Mouse (Mus musculus) c-Kit-negative CD71-positive TER-119-positive erythroid progenitor cells, embryonic 14.5 days (primary cell): ENCODE measurements around the gene Slc31a1.

Experiments used
- DNase-seq: peaks from one replicate; pipeline ENCODE4 v3.0.0-alpha.2; 2013; ENCODE audit warnings: low read depth, low spot score

Slc31a1 gene

DNA sequence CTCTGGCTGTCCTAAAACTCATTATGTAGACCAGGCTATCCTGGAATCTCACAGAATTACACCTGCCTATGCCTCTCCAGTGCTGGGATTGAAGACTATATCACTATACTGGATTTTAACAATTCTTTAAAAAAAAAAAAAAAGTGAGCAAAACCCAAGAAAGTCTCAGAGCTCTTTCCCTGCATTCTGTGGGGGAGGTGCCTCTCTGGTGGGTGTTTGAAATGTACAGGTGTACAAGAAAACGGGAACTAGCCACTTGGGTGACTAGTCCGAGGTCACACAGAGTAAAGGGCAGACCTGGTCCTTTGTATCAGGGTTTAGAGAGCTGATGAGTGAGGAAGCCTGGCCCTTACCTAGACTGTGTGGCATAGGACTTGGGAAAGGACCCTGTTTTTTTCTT, 1.9 kb downstream of the Slc31a1 start:
- DNase-seq = no peak

DNA sequence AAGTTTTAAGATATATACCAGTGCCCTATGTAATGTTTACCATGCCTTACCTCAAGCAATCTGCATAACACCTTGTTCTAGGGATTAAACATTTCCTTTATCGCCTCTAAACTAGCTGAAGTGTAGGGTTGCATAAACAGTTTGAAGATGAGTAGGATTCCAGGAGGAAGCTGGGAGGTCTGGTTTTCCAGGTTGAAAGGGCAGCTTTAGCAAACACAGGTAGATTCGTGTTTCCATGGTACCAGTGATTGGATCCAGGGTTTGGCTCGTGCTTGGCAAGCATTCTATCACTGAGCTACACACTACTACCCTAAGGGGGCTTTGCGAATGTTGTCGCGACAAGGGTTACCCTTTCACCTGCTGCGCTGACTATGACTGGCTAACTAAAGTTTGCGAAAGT, 3.8 kb downstream of the Slc31a1 start:
- no peak for DNase-seq

DNA sequence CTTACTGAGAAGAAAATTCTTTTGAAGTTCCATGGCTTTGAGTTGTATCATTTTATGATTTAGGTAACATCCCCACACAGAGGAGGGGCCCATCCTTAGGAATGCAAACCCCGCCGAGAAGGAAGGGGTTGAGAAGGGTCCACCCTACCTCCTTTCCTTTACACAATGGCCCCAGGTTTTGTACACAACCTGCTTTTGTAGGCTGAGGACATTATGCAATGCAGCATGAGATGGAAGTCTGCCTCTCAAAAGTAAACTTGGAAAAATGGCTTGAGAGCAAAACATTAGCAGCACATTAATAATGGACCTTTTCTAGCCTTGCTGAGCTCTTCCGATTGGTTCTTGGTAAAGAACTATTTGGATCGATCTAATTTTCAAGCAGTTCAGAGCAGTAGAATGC, 5.8 kb downstream of the Slc31a1 start:
- no peak for DNase-seq

DNA sequence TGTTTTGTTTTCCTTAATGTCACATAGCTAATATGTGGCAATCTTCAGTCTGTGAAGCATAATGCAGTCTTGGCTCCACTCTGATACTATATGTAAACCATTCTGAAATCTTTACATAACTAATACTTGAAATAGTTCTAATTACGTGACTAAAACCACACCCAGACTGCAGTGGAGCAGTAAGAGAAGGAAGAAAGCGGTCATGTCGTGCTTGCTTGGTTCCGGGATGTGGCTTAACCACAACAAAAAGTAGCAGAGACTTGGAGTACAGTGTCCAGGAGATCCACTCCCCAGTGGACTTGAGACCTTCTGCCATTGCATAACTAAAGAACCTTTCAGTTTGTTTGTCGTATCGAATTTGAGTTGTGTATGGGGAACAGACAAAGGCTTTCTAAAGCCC, 7.1 kb downstream of the Slc31a1 start:
- DNase-seq = no peak

DNA sequence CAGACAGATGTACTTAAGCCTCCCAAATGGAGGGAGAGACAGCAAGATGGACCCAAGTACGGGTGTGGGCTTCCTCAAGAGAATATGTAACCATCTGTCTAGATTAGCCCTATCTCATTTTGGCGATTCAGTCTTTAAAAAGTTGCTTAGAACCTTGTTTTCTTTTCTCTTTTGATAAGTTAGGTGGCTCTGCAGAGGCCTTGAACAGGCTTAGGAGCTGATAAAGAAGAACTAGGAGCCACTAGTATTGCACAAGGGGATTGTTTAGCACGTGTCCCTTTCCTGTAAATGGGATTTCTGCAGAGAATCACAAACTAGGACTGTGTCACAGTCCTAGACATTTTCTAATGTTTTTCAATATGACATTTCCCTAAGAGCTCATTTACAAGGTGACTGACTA, 8.6 kb downstream of the Slc31a1 start:
- DNase-seq = no peak

DNA sequence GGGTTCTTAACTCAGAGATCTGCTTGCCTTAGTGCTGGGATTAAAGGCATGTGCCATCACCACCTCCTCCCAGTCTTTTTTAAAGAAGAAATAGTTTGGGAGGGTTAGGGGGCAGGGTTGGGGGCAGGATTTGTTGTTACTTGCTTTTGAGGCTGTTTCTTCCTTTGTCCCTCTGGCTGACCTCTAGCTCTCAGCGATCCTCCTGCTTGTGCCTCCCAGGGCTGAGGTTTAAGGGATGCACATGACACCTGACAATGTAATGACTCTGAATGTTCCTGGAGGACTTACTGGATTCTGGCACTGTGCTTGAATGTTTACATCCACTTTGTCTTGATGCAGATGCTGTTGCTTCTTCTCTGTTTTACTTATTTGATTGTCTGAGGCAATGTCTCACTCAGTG, 11.9 kb downstream of the Slc31a1 start:
- no peak for DNase-seq

DNA sequence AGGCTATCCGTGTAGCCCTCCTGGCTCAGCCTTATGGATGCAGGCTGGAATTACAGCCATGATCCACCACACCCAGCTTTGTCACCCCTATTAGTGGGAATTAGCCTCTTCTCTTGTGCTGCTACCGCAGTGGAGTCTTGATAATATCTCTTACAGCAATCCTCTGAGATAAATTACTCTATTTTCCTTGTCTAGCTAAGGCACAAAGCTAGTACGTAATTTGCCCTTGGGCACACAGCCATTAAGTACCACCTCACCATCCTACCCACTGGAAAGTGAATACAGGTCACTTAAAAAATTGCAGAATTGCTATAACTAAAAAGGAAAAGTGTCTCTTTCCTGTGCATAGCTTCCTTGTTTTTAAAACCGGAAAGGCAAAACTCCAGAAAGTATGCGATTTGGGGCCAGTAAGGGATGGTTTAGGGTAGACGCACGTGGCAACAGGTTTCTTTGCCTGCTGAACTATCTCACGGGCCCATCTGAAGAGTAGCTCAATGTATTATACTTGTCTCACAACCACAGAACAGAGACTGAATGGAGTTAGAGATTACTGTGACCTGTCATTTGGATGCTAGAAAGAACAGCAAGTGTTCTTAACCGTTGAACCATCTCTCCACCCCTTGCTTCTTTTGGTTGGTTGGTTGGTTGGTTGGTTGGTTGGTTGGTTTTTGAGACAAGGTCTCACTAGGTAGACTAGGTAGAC, 12.4 kb downstream of the Slc31a1 start:
- no peak for DNase-seq

DNA sequence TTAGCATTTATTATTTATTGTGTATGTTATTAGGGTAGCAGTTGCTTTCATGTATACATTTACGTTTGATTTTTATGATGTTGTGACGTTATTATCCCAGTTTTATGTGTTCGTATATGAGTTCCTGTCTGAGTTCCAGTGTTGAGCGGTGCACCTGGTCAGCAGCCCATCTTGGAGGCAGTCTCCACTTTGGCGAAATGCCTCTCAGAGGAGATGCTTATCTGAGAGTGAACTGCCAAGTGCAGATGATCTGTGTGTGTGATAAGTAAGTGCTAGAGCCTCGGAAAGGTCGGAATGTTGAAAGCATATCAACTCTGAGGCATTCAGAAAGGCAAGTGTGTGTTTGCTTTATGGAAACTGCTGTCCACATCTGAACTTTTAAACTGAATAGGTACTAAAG, 13.1 kb downstream of the Slc31a1 start:
- no peak for DNase-seq

DNA sequence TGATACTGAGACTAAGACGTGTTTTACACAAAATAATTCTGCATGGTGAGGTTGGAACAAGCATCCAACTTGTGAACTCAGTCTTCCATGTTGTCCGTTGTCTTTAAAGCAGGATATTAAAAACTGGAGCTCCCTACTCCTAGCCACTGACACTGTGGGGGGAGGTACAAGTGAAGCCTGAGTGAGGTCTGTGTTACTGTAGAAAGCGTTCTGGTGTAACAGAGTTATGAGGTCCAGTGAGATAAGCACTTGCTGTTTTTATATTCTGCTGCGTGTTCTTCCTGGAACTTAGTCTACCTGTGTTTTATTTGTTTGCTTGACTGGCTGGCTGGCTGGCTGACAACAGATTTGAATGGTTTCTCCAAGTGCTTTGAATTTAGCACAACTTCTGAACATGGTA, 13.8 kb downstream of the Slc31a1 start:
- no peak for DNase-seq

DNA sequence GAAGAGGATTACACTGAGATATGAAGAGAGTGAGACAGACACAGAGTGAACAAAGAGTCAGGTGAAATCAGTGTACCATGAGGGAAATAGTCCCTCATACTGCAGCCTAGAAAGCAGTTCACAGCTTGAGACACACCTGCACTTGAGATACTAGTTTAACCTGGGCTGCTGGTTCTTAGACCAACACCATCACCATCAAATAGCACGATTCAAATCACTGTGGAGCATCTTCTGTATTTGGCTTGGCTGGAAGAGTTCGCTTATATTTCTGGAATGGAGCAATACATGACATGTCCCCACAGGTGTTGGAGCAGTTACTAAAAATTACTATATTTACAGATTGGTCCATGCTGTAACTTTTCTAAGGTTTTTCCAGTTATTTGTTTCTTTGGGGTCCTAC, 15.6 kb downstream of the Slc31a1 start:
- no peak for DNase-seq

DNA sequence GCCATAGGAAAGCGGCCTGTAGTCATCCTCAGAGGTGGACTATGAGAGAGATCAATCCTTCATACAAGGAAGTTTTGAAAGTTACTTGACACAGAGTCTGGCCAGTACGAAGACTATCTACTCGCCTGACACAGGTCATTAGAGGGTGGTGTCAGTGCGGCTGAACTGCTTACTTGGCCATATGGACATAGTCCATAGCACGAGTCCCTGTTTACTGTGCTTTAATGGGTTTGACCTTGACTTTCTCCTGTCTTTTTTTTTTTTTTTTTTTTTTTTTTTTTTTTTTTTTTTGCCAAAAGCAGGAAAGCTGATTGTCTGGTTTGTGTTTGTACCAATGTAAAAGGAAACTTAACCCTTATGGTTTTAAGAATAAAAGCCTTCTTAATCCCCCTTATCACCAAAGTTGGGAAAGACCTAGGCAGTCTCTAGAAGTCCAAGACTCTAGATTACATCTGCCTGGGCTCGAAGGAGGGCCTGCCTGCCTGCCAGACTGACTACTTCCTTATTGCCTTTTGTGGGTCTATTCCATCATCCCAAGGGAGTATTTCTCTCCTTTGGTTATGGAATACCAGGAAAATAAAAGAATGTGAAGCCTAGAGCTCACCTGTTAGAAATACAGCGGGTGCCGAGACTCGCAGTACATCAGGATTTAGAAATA, 19.3 kb downstream of the Slc31a1 start:
- no peak for DNase-seq

DNA sequence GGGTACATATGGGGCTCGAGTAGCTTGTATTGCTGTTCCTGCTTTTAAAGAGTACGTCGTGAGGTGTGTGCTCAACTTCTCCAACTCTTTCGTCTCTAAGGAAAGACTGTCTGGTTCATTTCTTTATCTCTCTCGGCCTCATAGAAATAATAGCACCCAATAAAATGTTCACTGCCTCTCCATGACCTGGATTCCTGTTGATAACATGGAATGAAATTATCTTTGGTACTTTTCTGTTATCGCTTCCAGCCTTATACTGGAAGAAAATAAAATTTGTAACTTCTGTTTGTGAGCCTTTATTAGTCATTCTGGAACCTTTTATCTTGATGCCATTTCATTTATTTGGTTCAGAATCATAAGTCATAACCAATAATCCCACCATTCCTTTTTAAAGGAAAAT, 22.7 kb downstream of the Slc31a1 start:
- no peak for DNase-seq

DNA sequence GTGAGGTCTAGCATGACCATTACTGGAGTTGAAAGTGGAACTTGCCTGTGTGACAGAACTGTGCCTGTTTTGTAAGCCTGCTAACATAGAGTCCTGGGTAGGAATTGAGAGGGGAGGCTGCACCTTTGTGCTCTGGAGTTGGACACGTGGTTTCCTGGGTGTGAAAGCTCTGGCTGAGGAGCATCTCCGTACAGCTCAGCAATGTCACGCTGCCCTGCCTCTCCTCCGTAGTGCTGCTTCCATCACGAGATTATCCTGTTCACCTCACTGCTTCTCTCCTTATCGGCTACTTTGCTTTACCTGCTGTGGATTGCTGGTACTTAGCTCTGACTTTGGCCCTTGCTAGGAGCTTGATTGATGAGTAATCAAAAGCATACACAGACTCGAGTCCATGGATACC, 23.2 kb downstream of the Slc31a1 start:
- DNase-seq = no peak

DNA sequence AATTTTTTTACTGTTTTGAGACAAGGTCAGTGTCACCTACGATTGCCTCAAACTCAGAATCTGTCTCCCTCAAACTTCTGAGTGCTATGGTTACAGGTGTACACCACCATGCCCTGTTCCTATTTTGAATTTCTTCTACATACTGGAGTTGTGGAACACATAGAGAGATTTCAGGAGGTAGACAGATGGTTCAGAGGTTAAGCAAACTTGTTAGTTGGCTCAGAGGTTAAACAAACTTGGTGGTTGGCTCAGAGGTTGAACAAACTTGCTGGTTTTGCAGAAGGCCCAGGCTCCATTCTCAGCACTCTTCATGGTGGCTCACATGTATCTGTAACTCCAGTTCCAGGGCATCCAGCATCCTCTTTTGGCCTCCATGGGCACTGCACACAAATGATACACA, 23.6 kb downstream of the Slc31a1 start:
- DNase-seq = no peak

DNA sequence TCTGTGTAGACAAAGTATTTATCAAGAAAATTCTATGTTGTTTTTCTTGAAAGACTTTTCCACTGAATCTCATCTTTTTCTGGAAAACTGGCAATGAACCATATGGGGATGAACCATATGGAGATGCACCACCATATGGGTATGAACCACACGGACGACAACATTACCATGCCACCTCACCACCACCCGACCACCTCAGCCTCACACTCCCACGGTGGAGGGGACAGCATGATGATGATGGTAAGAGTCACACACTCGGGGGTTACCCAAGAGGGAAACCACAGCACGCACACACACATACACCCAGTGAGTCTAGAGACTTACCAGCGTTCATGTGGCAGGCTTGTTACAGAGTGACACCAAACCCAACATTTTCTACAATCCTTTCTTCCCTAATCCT, 24.9 kb downstream of the Slc31a1 start:
- no peak for DNase-seq

DNA sequence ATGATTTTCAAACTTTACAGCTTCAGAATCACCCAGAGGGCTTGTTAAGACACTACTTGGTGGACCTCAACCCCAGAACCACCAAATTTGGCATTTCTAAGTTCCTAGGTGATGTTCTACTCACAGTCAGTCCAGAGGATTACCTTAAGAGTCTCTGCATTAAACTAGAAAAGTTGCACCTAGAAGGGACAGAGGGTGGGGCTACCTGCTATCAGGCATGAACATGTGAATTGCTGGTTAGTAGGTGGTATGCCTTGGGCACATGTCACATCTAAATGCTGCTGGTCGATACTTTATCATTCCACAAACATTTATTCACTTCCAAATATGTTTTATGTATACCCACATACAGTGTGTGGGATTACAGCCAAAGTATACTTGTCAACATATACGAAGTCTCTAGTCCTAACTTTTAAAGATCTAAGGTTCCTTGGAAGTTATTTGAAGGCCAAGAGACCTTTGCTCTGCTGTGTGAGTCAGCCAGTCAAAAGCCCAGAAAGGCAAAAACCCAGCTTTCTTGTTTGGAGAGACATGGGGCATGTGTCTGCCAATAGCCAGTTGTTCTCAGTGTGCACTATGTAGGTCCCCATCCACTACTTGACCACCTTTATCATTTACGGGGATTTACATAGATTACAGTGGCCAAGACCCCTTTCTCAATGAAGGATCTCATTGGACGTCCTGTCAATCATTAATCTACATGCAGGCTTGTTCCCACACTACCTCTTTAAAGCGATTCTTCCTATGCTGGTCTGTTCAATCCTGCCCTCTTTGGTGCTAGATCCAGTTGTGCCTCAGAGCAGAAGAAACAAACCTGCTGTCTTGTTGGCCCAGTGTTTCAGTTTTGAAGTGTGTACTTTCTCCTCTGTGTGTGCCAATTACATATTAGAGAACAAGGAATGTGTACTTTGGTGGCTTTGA, 29.3 kb downstream of the Slc31a1 start:
- DNase-seq = no peak

DNA sequence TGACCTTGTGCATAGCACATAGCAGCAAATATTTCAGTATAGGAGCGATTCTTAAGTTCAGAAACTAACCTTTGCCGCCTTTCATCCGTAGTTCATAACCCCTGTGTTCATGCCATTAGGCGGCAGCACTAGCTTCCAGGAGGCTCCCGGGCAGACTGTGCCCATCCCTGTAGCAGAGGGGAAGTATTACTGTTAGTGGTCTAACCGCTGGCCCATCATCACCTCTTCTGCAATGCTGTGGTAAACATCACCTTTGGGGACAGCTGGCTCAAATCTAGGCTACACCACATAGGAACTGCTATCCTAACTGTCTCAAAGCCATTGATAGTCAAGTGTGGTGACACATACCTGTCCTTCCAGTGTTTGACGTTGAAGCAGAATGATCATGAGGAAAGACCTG, 31.4 kb downstream of the Slc31a1 start:
- no peak for DNase-seq

DNA sequence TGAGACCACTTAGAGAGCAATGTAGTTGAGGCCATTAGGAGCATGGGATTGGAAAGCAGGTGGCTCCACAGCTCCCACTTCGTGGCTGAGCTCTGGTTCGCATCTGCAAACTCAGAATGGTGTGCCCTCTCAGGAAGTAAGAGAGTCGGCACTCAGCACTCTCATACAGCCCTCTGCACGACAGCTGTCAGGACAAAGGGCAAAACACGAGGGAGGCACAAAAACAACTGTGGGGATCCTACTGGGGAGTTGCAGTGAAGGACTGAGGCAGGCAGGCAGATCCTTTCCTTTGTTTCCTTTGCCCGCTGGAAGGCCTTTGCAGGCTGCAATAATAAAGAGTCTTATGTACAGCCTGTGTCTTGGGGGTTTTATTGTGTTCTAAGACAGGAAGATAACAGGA, 32.9 kb downstream of the Slc31a1 start:
- DNase-seq = no peak

DNA sequence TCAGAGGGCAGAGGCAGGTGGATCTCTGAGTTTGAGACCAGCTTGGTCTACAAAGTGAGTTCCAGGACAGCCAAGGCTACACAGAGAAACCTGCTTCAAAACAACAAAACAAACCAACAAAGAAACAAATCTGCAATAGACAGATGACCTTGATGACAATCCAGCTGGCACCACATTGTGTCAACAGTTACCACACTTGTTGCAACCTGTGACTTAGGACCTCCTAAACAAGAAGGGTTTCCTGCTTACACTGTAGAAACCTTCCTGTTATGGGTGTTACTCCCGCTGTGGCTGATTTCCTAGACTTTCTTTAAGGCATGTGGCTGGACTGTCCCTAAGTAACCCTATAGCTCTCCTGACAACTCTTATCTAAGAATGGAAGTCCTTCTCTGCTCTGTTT, 35.3 kb downstream of the Slc31a1 start:
- no peak for DNase-seq

DNA sequence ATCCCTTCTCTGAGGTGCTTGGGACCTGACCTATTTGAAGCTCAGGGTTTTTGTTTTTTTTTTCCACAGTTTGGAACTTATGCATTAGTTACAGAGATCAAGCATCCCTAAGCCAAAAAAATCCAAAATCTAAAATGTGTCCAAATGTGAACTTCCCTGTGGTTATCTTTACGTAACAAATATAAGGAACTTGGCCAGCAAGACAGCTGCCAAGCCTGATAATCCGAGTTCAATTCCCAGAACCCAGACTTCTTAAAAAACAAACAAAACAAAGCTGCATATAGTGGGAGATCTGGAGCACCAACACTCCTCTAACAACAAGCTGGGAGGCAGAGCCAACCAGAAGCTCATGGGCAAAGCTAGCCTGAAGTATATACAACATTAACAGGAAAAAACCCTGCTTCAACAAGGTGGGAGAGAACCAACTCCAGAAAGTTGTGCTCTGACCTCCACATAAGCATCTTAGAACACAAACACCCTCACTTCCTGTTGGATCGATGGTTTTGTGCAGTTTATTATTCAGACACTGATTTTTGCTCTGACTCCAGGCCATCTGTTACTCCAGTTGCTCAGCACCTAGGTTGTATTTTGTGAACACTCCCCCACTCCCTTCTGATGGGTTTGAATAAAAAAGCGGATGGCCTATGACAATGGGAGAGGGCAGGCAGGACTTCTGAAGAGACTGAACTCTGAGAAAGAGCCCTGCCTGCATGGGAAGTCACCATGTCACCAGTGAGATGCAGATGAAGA, 37.3 kb downstream of the Slc31a1 start:
- no peak for DNase-seq

DNA sequence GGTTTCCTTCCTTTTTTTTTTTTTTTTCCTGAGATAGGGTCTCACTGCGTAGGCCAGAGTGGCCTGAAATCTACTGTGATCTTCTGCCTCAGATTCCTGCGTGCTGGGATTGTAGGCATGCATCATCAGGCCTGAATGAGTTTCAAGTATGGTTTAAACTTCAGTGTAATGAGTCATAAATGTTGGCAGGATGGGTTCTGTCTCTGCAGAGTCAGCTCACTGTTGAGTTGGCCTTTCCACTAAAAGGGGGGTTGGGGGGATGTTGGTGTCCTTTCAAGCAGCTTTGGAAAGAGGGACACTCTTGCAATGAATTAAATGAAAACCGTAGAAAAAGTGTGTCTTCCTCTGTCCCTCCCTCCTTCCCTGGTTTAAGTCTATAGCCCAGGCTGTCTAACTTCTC, 38.4 kb downstream of the Slc31a1 start:
- DNase-seq = no peak

DNA sequence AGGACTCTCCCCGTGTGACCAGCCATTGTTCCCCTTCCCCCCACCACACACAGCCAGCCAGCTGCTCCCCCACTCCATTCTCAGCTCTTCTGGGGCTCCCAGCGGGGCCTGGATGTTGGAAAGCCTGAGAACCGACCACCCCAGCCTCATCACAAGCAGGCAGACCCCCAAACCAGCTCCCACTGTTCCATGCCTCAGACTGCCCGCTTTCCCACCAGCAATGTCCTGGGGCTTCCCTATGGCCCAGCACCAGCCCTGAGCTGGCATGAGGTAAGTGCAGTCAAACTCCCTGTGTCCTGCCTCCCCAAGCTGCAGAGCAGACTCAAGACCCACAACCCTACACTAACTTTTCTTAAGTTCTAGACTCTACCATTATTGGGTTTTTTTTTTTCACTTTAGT, 45.6 kb downstream of the Slc31a1 start:
- DNase-seq = no peak
